Mouse (Mus musculus): Measurements from ENCODE around the gene Fuom. TPM values are rescaled to one million over a fixed set of nuclear protein-coding genes. Genes with fewer than 3 reads are reported as not detected.

Fuom gene
- polyA plus RNA-seq, 1 experiment, result 27.3 TPM

DNA sequence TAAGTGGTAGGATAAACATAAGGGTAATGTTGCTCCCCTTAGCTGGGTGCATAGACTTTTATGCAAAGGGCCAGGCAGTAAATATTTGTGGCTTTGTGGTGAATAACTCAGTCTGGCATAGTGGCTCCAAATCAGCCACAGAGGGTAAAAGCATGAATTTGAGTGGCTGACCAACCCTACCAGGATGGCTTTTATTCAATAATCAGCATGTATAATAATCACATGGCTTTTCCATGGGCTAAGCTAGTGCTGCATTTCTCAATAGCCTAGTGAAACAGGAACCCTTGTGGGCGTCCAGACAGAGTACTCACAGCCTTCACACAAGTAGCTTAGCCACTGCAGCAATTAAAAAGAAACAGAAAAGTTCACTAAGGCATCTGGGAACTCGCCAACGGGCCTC, 9.7 kb upstream of the Fuom start:
- TF ChIP-seq CTCF (IDR thresholded peaks at IDR 0.05; ENCODE audit: insufficient read depth, low read length) (no peak), POLR2A (IDR thresholded peaks at IDR 0.05; ENCODE audit: borderline replicate concordance, extremely low read depth, low read depth, low read length) (no peak)
- DNase-seq, result no peak
- no peak overlapping the region for H3K4me3 ChIP-seq (replicated peaks; ENCODE audit: extremely low read depth, low read depth, low read length)
- WGBS, result 55% methylated on average over 3 of the region's 3 CpGs
- H3K4me1 ChIP-seq (ENCODE audit: control insufficient read depth, insufficient read depth, low read length), result no peaks in the 10 kb centered on the region

DNA sequence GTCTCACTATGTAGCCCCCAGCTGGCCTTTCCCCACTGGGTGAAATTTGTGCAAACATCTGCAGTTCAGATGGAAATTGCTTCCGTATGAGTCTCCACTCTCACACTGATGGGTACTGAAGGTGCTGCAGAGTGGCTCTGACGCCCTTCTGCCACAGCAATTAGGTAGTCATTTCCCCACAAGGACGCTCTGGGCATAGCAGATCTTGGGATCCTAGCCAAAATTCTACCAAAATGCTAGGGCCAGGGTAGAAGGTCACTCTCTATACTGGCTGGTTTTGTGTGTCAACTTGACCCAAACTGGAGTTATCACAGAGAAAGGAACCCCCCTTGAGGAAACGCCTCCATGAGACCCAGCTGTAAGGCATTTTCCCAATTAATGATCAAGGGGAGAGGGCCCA, 1.8 kb upstream of the Fuom start:
- 73% methylated on average over 4 of the region's 4 CpGs for WGBS
- H3K4me3 ChIP-seq (replicated peaks; ENCODE audit: extremely low read depth, low read depth, low read length), result no peak overlapping the region
- no peak for TF ChIP-seq POLR2A (IDR thresholded peaks at IDR 0.05; ENCODE audit: borderline replicate concordance, extremely low read depth, low read depth, low read length)
- no peak for TF ChIP-seq CTCF (IDR thresholded peaks at IDR 0.05; ENCODE audit: insufficient read depth, low read length)
- H3K4me1 ChIP-seq (ENCODE audit: control insufficient read depth, insufficient read depth, low read length), result no peaks in the 10 kb centered on the region
- DNase-seq, result no peak

- WGBS, result 83% methylated on average over 10 of the region's 10 CpGs
- no peaks in the 10 kb centered on the region for H3K4me1 ChIP-seq (ENCODE audit: control insufficient read depth, insufficient read depth, low read length)
- no peak for DNase-seq
- TF ChIP-seq POLR2A (IDR thresholded peaks at IDR 0.05; ENCODE audit: borderline replicate concordance, extremely low read depth, low read depth, low read length), result no peak
- TF ChIP-seq CTCF (IDR thresholded peaks at IDR 0.05; ENCODE audit: insufficient read depth, low read length), result no peak
- H3K4me3 ChIP-seq (replicated peaks; ENCODE audit: extremely low read depth, low read depth, low read length), result peak overlapping the region; percentile 3
Observed at GRCm38 (mm10) chr7:140101498-140101897, 743 bp downstream of the Fuom start.

DNA sequence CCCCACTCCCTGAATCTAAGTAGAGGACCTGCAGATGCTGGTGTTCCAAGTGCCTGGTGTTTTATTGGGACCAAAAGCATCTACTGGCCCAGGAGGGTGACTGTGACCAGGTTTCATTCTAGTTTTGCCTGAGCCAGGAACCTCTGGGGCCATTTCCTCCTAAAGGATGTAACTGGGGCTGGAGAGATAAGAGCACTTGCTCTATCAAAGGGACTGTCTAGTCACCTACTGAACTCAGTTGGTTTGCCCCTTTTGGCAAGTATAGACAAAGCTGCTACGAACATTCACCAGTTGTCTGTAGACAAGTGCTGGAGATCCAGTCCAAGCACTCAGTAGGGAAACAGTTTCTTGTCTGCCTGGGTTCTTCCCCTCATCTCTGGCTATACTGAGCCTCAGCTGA, 3.8 kb downstream of the Fuom start:
- WGBS, result 86% methylated on average over 1 of the region's 1 CpGs
- DNase-seq, result no peak
- Histone ChIP-seq H3K4me1 (ENCODE audit: control insufficient read depth, insufficient read depth, low read length) (no peaks in the 10 kb centered on the region), H3K4me3 (replicated peaks; ENCODE audit: extremely low read depth, low read depth, low read length) (no peak overlapping the region)
- no peak for TF ChIP-seq CTCF (IDR thresholded peaks at IDR 0.05; ENCODE audit: insufficient read depth, low read length)
- no peak for TF ChIP-seq POLR2A (IDR thresholded peaks at IDR 0.05; ENCODE audit: borderline replicate concordance, extremely low read depth, low read depth, low read length)

DNA sequence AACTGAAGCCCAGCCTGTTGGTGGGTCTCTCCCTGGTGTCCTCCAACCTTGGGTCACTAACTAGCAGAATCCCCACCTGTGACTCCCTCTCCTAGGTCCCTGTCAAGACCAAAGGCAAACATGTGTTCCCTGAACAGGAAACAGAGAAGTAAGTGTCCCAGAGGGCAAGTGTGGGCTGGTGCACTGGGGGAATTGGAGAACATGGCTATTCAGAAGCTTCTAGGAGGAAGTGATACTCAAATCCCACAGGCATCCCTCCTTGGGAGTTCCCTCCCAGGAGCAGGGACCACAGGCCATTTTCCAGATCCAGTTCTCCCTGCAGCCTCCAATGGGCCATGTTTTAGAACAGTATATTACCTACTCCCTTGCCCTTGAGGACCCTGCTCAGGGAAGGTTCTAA, 6.2 kb downstream of the Fuom start:
- no peak for DNase-seq
- Histone ChIP-seq H3K4me3 (replicated peaks; ENCODE audit: extremely low read depth, low read depth, low read length) (no peak overlapping the region), H3K4me1 (ENCODE audit: control insufficient read depth, insufficient read depth, low read length) (no peaks in the 10 kb centered on the region)
- TF ChIP-seq CTCF (IDR thresholded peaks at IDR 0.05; ENCODE audit: insufficient read depth, low read length) (no peak), POLR2A (IDR thresholded peaks at IDR 0.05; ENCODE audit: borderline replicate concordance, extremely low read depth, low read depth, low read length) (no peak)

- DNase-seq, result no peak
- TF ChIP-seq CTCF (IDR thresholded peaks at IDR 0.05; ENCODE audit: insufficient read depth, low read length), result no peak
- no peak for TF ChIP-seq POLR2A (IDR thresholded peaks at IDR 0.05; ENCODE audit: borderline replicate concordance, extremely low read depth, low read depth, low read length)
- no peaks in the 10 kb centered on the region for H3K4me1 ChIP-seq (ENCODE audit: control insufficient read depth, insufficient read depth, low read length)
- WGBS, result 16% methylated on average over 1 of the region's 1 CpGs
- no peak overlapping the region for H3K4me3 ChIP-seq (replicated peaks; ENCODE audit: extremely low read depth, low read depth, low read length)
Observed at GRCm38 (mm10) chr7:140095556-140095955, 6.7 kb downstream of the Fuom start.

GRCm38 (mm10) chr7:140094954-140095353, 7.3 kb downstream of the Fuom start:
- TF ChIP-seq CTCF (IDR thresholded peaks at IDR 0.05; ENCODE audit: insufficient read depth, low read length) (no peak), POLR2A (IDR thresholded peaks at IDR 0.05; ENCODE audit: borderline replicate concordance, extremely low read depth, low read depth, low read length) (no peak)
- no peak for DNase-seq
- Histone ChIP-seq H3K4me1 (ENCODE audit: control insufficient read depth, insufficient read depth, low read length) (no peaks in the 10 kb centered on the region), H3K4me3 (replicated peaks; ENCODE audit: extremely low read depth, low read depth, low read length) (no peak overlapping the region)
- 32% methylated on average over 5 of the region's 5 CpGs for WGBS

DNA sequence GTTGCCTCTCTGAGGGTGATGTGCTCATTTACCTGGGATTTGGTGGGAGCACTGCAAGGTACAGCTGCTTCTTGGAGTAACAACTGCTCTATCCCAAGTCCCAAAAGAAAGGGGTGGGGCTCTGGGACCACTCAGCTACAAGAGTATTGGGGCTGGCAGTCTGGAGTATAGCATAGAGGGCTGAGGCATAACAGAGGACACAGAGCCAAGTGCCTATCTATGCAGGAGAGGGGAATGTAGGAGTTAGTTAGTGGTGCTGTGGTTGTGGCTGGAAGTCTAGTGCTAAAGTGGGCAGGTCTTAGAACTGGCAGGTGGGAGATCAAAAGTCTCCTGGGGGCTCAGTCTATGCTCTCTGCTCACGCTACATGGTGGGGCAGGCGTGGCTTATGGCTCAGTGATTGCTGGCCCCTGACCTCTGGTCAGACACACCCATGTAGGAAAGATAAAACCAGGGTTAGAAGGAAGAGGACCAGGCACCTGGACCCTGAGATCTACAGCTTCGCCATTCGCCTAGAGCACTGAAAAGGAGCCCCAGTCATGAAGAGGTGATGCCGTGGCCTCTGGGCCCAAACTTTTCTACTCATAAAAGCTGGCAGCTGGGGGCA, 9.2 kb downstream of the Fuom start, which contains the start of gene Prap1:
TSS of gene Prap1 (plus strand) at position 472 of the 605 bp plus-strand sequence.
- no peak for DNase-seq
- 66% methylated on average over 5 of the region's 5 CpGs for whole genome bisulfite sequencing
- no peak within 1 kb of the TSS for H3K4me3 ChIP-seq (replicated peaks; ENCODE audit: extremely low read depth, low read depth, low read length)
- H3K4me1 ChIP-seq (ENCODE audit: control insufficient read depth, insufficient read depth, low read length), result no peaks in the 10 kb centered on the region
- no peak for TF ChIP-seq CTCF (IDR thresholded peaks at IDR 0.05; ENCODE audit: insufficient read depth, low read length)
- TF ChIP-seq POLR2A (IDR thresholded peaks at IDR 0.05; ENCODE audit: borderline replicate concordance, extremely low read depth, low read depth, low read length), result no peak

- no peaks in the 10 kb centered on the region for H3K4me1 ChIP-seq (ENCODE audit: control insufficient read depth, insufficient read depth, low read length)
- WGBS, result 74% methylated on average over 10 of the region's 10 CpGs
- no peak for DNase-seq
- H3K4me3 ChIP-seq (replicated peaks; ENCODE audit: extremely low read depth, low read depth, low read length), result no peak overlapping the region
- TF ChIP-seq POLR2A (IDR thresholded peaks at IDR 0.05; ENCODE audit: borderline replicate concordance, extremely low read depth, low read depth, low read length), result no peak
- no peak for TF ChIP-seq CTCF (IDR thresholded peaks at IDR 0.05; ENCODE audit: insufficient read depth, low read length)
Observed at GRCm38 (mm10) chr7:140090601-140091000, 11.6 kb downstream of the Fuom start.

GRCm38 (mm10) chr7:140082242-140082678, 20.0 kb downstream of the Fuom start, which contains the start of gene Caly:
Gene Caly, minus strand, starts transcription at chr7:140082548.
- no peak for TF ChIP-seq POLR2A (IDR thresholded peaks at IDR 0.05; ENCODE audit: borderline replicate concordance, extremely low read depth, low read depth, low read length)
- TF ChIP-seq CTCF (IDR thresholded peaks at IDR 0.05; ENCODE audit: insufficient read depth, low read length), result no peak
- DNase-seq, result no peak
- H3K4me1 ChIP-seq (ENCODE audit: control insufficient read depth, insufficient read depth, low read length), result no peaks in the 10 kb centered on the region
- 9% methylated on average over 18 of the region's 18 CpGs for WGBS
- no peak within 1 kb of the TSS for H3K4me3 ChIP-seq (replicated peaks; ENCODE audit: extremely low read depth, low read depth, low read length)
